Mouse (Mus musculus) thymus, postnatal 14 days (tissue): ENCODE results near the gene Robo4.

Experiments used
- DNase-seq: peaks from one replicate; pipeline ENCODE4 v3.0.0; 2021

Gene Robo4

DNA sequence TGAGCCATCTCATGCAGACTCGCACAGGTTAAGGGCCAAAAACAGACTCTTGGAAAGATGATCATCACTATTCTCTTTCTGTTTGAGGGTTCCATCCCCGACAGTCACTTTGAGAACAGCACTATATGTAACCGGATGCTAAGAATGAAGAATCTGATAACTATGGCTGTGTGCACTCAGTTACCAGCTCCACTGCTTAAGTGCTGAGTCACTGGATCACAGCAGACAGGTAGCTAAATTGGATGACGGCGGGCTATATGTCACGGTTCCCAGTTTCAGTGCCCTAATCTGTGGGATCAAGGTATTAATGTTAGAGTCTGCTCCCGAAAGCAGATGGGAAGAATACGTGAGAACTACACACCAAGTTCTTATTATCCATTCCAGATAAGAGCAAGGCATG is 54.2 kb downstream of the Robo4 start:
- DNase-seq: no peak

GRCm38 (mm10) chr9:37456481-37456910 is 54.8 kb downstream of the Robo4 start:
- no peak for DNase-seq

DNA sequence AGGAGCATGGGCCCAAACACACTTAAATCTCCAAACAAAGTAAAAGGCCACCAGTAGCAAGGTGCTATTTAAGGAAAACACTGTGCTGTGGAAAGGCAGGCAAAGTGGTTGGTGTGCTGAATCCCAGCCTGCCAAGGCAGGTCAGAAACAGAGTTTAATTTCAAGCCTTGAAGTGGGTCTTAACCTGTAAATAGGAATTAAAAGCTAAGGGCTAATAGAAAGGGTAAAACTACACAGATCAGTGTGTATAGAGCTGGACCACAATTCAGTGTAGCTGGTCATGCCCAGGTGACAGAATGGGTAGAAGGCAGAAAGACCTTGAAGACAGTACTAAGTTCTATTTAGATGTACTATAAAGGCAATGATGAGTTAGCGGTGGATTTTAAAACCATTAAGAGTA is 55.5 kb downstream of the Robo4 start:
- DNase-seq: no peak

DNA sequence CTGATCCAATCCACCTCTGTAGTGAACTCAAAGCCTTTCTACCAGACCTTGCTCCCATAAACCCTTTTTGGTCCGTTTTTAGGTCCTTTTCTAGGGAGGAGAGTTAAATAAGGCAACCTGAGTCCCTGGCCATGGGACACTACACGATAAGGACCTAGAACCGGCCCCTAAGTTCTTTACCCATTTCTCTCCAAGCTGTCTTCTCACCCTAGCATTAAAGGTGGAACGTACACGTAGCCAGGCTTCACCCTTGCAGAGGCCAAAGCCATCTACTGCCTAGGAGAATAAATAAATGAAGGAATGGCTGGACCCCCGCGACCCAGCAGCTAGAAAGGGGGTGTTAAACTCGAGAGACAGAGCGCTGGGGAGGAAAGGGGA is 58.0 kb downstream of the Robo4 start:
- DNase-seq: no peak

GRCm38 (mm10) chr9:37460043-37460960 is 58.6 kb downstream of the Robo4 start:
- DNase-seq: peak; percentile 15

- no peak for DNase-seq
Observed at GRCm38 (mm10) chr9:37460961-37461340, 59.3 kb downstream of the Robo4 start.

- DNase-seq: no peak
Observed at GRCm38 (mm10) chr9:37461571-37461970, 59.9 kb downstream of the Robo4 start.

DNA sequence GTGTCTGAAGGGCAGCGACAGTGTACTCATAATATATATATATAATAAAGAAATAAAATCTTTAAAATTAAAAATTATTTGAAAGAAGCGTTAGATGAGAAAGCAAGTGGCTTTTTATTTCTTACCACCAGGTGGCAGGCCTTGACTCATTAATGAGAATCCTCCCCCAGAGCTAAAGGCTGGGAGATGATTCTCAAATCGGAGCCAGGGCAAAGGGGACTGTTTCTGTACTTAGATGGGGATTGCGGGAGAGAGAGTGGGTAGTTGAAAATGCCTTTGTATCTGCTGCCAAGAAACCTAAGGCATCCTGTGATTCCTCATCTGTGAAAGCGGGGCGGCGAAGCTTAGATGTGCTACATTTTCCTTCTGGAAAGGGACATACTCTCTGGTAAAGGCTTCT is 61.1 kb downstream of the Robo4 start:
- peak; percentile 56 for DNase-seq
